Mouse (Mus musculus): Measurements from ENCODE around the gene Lrrc72. TPM values are rescaled to one million over a fixed set of nuclear protein-coding genes. Genes with fewer than 3 reads are reported as not detected.
"Not testable (repeated sequence)": the region's sequence is repeated elsewhere in the genome, so short reads cannot be mapped to it uniquely, and the experiment has no call there.

Gene Lrrc72
- polyA plus RNA-seq, 1 experiment from 2014 or later, result not detected

- H3K9me3 ChIP-seq (replicated peaks), result no peaks in the 10 kb centered on the region
- DNase-seq (ENCODE audit: low spot score), result peak; percentile 54
- peaks cover 14% of the 10 kb centered on the region for H3K4me1 ChIP-seq
- H3K27ac ChIP-seq, result no peak overlapping the region
- H3K27me3 ChIP-seq (ENCODE audit: low read depth, poor library complexity, severe bottlenecking), result no peaks in the 10 kb centered on the region
- no peak overlapping the region for H3K4me3 ChIP-seq
- no peaks in the 10 kb centered on the region for H3K36me3 ChIP-seq
- 0% methylated on average over 1 of the region's 1 CpGs for WGBS
Observed at GRCm38 (mm10) chr12:36215149-36215480, 38.1 kb downstream of the Lrrc72 start.

GRCm38 (mm10) chr12:36214389-36215148 is 38.6 kb downstream of the Lrrc72 start:
- peaks cover 14% of the 10 kb centered on the region for H3K4me1 ChIP-seq
- no peak for DNase-seq (ENCODE audit: low spot score)
- H3K4me3 ChIP-seq, result no peak overlapping the region

GRCm38 (mm10) chr12:36210096-36210495 is 43.1 kb downstream of the Lrrc72 start:
- DNase-seq (ENCODE audit: low spot score), result no peak
- no peak overlapping the region for H3K4me3 ChIP-seq

More at GRCm38 (mm10) chr12:36214389-36215148, 38.6 kb downstream of the Lrrc72 start:
- Histone ChIP-seq H3K9me3 (replicated peaks) (no peaks in the 10 kb centered on the region), H3K27ac (no peak overlapping the region), H3K27me3 (ENCODE audit: low read depth, poor library complexity, severe bottlenecking) (no peaks in the 10 kb centered on the region), H3K36me3 (no peaks in the 10 kb centered on the region)
- WGBS, result 49% methylated on average over 8 of the region's 8 CpGs

GRCm38 (mm10) chr12:36208456-36208855 is 44.7 kb downstream of the Lrrc72 start:
- no peak for DNase-seq (ENCODE audit: low spot score)

More at GRCm38 (mm10) chr12:36210096-36210495, 43.1 kb downstream of the Lrrc72 start:
- Histone ChIP-seq H3K27ac (no peak overlapping the region), H3K9me3 (replicated peaks) (no peaks in the 10 kb centered on the region), H3K27me3 (ENCODE audit: low read depth, poor library complexity, severe bottlenecking) (no peaks in the 10 kb centered on the region), H3K36me3 (no peaks in the 10 kb centered on the region), H3K4me1 (peaks cover 6% of the 10 kb centered on the region)
- WGBS, result 82% methylated on average over 4 of the region's 4 CpGs

GRCm38 (mm10) chr12:36207800-36208148 is 45.4 kb downstream of the Lrrc72 start:
- Histone ChIP-seq H3K27ac (no peak overlapping the region), H3K4me3 (no peak overlapping the region), H3K27me3 (ENCODE audit: low read depth, poor library complexity, severe bottlenecking) (no peaks in the 10 kb centered on the region), H3K9me3 (replicated peaks) (no peaks in the 10 kb centered on the region), H3K4me1 (peaks cover 6% of the 10 kb centered on the region), H3K36me3 (no peaks in the 10 kb centered on the region)
- 89% methylated on average over 7 of the region's 7 CpGs for WGBS
- no peak for DNase-seq (ENCODE audit: low spot score)

More at GRCm38 (mm10) chr12:36208456-36208855, 44.7 kb downstream of the Lrrc72 start:
- Histone ChIP-seq H3K36me3 (no peaks in the 10 kb centered on the region), H3K27ac (no peak overlapping the region), H3K4me1 (peaks cover 6% of the 10 kb centered on the region), H3K27me3 (ENCODE audit: low read depth, poor library complexity, severe bottlenecking) (no peaks in the 10 kb centered on the region), H3K4me3 (no peak overlapping the region), H3K9me3 (replicated peaks) (no peaks in the 10 kb centered on the region)
- 74% methylated on average over 19 of the region's 19 CpGs for WGBS

- H3K4me1 ChIP-seq, result peaks cover 6% of the 10 kb centered on the region
- no peak overlapping the region for H3K4me3 ChIP-seq
- no peaks in the 10 kb centered on the region for H3K9me3 ChIP-seq (replicated peaks)
- WGBS, result 74% methylated on average over 9 of the region's 9 CpGs
- H3K27ac ChIP-seq, result no peak overlapping the region
- no peaks in the 10 kb centered on the region for H3K27me3 ChIP-seq (ENCODE audit: low read depth, poor library complexity, severe bottlenecking)
- H3K36me3 ChIP-seq, result no peaks in the 10 kb centered on the region
- DNase-seq (ENCODE audit: low spot score), result peak; percentile 36
Observed at GRCm38 (mm10) chr12:36207072-36207799, 46.0 kb downstream of the Lrrc72 start.

- H3K27me3 ChIP-seq (ENCODE audit: low read depth, poor library complexity, severe bottlenecking); H3K9me3 ChIP-seq (replicated peaks); DNase-seq (ENCODE audit: low spot score); H3K4me1 ChIP-seq; H3K27ac ChIP-seq; H3K4me3 ChIP-seq; H3K36me3 ChIP-seq: not testable (repeated sequence)
- 48% methylated on average over 5 of the region's 5 CpGs for WGBS
Observed at GRCm38 (mm10) chr12:36205579-36206119, 47.5 kb downstream of the Lrrc72 start.

GRCm38 (mm10) chr12:36194976-36195375 is 58.2 kb downstream of the Lrrc72 start:
- H3K4me3 ChIP-seq, result no peak overlapping the region
- H3K4me1 ChIP-seq, result no peaks in the 10 kb centered on the region
- 93% methylated on average over 7 of the region's 7 CpGs for WGBS
- H3K9me3 ChIP-seq (replicated peaks), result peaks cover 3% of the 10 kb centered on the region
- no peaks in the 10 kb centered on the region for H3K27me3 ChIP-seq (ENCODE audit: low read depth, poor library complexity, severe bottlenecking)
- no peak for DNase-seq (ENCODE audit: low spot score)
- H3K27ac ChIP-seq, result no peak overlapping the region
- peaks cover 82% of the 10 kb centered on the region for H3K36me3 ChIP-seq

- peaks cover 83% of the 10 kb centered on the region for H3K36me3 ChIP-seq
- DNase-seq (ENCODE audit: low spot score), result no peak
- H3K9me3 ChIP-seq (replicated peaks), result no peaks in the 10 kb centered on the region
- no peak overlapping the region for H3K27ac ChIP-seq
- WGBS, result 94% methylated on average over 5 of the region's 5 CpGs
- H3K27me3 ChIP-seq (ENCODE audit: low read depth, poor library complexity, severe bottlenecking), result no peaks in the 10 kb centered on the region
- H3K4me1 ChIP-seq, result no peaks in the 10 kb centered on the region
- no peak overlapping the region for H3K4me3 ChIP-seq
Observed at GRCm38 (mm10) chr12:36190343-36190742, 62.9 kb downstream of the Lrrc72 start.

GRCm38 (mm10) chr12:36189610-36190009 is 63.6 kb downstream of the Lrrc72 start:
- H3K4me1 ChIP-seq, result no peaks in the 10 kb centered on the region
- peaks cover 76% of the 10 kb centered on the region for H3K36me3 ChIP-seq
- no peaks in the 10 kb centered on the region for H3K27me3 ChIP-seq (ENCODE audit: low read depth, poor library complexity, severe bottlenecking)
- no peak for DNase-seq (ENCODE audit: low spot score)
- 97% methylated on average over 3 of the region's 3 CpGs for WGBS
- no peak overlapping the region for H3K4me3 ChIP-seq
- H3K27ac ChIP-seq, result no peak overlapping the region
- H3K9me3 ChIP-seq (replicated peaks), result no peaks in the 10 kb centered on the region

- no peak for DNase-seq (ENCODE audit: low spot score)
- Histone ChIP-seq H3K36me3 (peaks cover 79% of the 10 kb centered on the region), H3K4me1 (no peaks in the 10 kb centered on the region), H3K4me3 (no peak overlapping the region), H3K27ac (no peak overlapping the region), H3K27me3 (ENCODE audit: low read depth, poor library complexity, severe bottlenecking) (no peaks in the 10 kb centered on the region), H3K9me3 (replicated peaks) (no peaks in the 10 kb centered on the region)
- WGBS, result 82% methylated on average over 6 of the region's 6 CpGs
Observed at GRCm38 (mm10) chr12:36187081-36187480, 66.1 kb downstream of the Lrrc72 start.

GRCm38 (mm10) chr12:36182570-36182969 is 70.6 kb downstream of the Lrrc72 start:
- Histone ChIP-seq H3K4me1 (no peaks in the 10 kb centered on the region), H3K27me3 (ENCODE audit: low read depth, poor library complexity, severe bottlenecking) (no peaks in the 10 kb centered on the region), H3K27ac (no peak overlapping the region), H3K9me3 (replicated peaks) (no peaks in the 10 kb centered on the region), H3K4me3 (no peak overlapping the region), H3K36me3 (peaks cover 55% of the 10 kb centered on the region)
- WGBS, result 88% methylated on average over 6 of the region's 6 CpGs
- DNase-seq (ENCODE audit: low spot score), result no peak

- DNase-seq (ENCODE audit: low spot score), result no peak
- no peaks in the 10 kb centered on the region for H3K4me1 ChIP-seq
- H3K36me3 ChIP-seq, result peaks cover 65% of the 10 kb centered on the region
- H3K4me3 ChIP-seq, result no peak overlapping the region
- H3K27ac ChIP-seq, result no peak overlapping the region
- WGBS, result 94% methylated on average over 5 of the region's 5 CpGs
- H3K9me3 ChIP-seq (replicated peaks), result no peaks in the 10 kb centered on the region
- H3K27me3 ChIP-seq (ENCODE audit: low read depth, poor library complexity, severe bottlenecking), result no peaks in the 10 kb centered on the region
Observed at GRCm38 (mm10) chr12:36177227-36177626, 76.0 kb downstream of the Lrrc72 start.

All from limb, embryonic 10.5 days (tissue).